Mouse (Mus musculus) ES-Bruce4 (cell line): Measurements from ENCODE around the gene Nit1. TPM values are rescaled to one million over a fixed set of nuclear protein-coding genes. Genes with fewer than 3 reads are reported as not detected.

ENCODE experiments used
- H3K27ac ChIP-seq: 2 replicates; pipeline ENCODE4 v1.5.1; 2012; ENCODE audit warnings: low read length, inconsistent platforms; ENCODE audit not compliant: insufficient read depth
- H3K27me3 ChIP-seq: 2 replicates; pipeline ENCODE4 v1.6.1; 2012; ENCODE audit warnings: mild to moderate bottlenecking, low read length, inconsistent platforms; ENCODE audit not compliant: control insufficient read depth, poor library complexity, insufficient read depth, severe bottlenecking
- H3K36me3 ChIP-seq: 2 replicates; pipeline ENCODE4 v1.6.1; 2012; ENCODE audit warnings: inconsistent platforms, mild to moderate bottlenecking, low read length, moderate library complexity; ENCODE audit not compliant: control insufficient read depth, poor library complexity, insufficient read depth, severe bottlenecking
- H3K4me1 ChIP-seq: one replicate; pipeline ENCODE4 v1.8.1; 2011; ENCODE audit warnings: low read length; ENCODE audit not compliant: control insufficient read depth, insufficient read depth
- H3K4me3 ChIP-seq: 2 replicates; pipeline ENCODE4 v1.5.1; 2011; ENCODE audit warnings: low read depth, mild to moderate bottlenecking, low read length
- H3K9ac ChIP-seq: 2 replicates; pipeline ENCODE4 v1.6.1; 2012; ENCODE audit warnings: low read depth, mild to moderate bottlenecking, inconsistent platforms; ENCODE audit not compliant: poor library complexity, severe bottlenecking
- H3K9me3 ChIP-seq: replicated peaks from 2 replicates; pipeline ENCODE4 v1.6.1; 2012; ENCODE audit warnings: mild to moderate bottlenecking, low read length, inconsistent platforms; ENCODE audit not compliant: control insufficient read depth, poor library complexity, insufficient read depth, severe bottlenecking
- CTCF ChIP-seq: IDR thresholded peaks from one replicate; pipeline ENCODE4 v1.8.1; 2011; ENCODE audit warnings: low read depth, low read length
- EP300 ChIP-seq: IDR thresholded peaks from 2 replicates; pipeline ENCODE4 v1.6.1; 2011; ENCODE audit warnings: low read depth, low read length; ENCODE audit not compliant: insufficient read depth
- POLR2A ChIP-seq: IDR thresholded peaks from one replicate; pipeline ENCODE4 v1.8.1; 2011; ENCODE audit warnings: low read length; ENCODE audit not compliant: insufficient read depth
- polyA plus RNA-seq: library from polyadenylated mRNA; stranded (reverse); fragments of >200 nt; gene quantifications from 2 replicates; pipeline ENCODE4 v1.2.4, GENCODE M21; 2011; ENCODE audit warnings: low read depth; ENCODE audit not compliant: missing spikeins, insufficient read depth, insufficient read length

Gene Nit1
- polyA plus RNA-seq, 1 experiment, result 42.9 TPM

DNA sequence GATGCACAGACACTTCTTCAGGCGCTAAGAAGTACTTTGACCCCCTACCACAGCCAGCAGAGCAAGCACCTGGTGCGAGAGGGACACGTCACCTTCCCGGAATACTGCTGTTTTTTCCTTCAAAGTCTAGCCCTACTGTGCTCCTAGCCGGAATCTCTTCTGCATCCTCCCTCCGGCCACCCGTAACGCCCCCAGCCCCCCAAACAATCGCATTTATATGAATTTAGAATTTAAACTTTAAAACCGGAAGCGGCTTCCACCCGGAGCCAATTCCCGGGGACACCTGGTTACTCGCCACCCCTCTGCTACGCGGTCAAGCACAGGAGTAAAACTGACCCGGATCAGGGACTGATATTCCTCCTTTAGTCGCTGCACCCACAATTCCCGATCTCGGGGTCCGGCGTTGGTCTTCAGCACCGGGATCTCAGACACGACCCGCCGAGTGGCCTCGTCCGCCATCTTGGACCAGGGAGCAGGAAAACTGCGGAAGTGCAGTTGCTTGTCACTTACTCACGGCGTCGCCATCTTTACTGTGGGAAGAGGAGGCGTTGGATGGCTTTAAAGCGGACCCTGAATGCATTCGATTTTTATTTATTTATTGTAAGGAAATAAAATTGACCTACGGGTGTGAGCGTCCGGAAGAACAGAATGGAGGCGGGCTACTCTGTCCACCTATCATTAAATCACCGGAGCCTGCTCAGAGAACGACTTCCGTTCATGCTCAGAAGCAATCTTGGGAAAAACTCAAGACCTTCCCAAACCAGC is 51.0 kb downstream of the Nit1 start, which contains the start of gene Ufc1:
TSS of gene Ufc1 (minus strand) at position 727 of the 765 bp plus-strand sequence.
- Histone ChIP-seq H3K4me1 (peaks cover 9% of the 10 kb centered on the region), H3K9me3 (no peaks in the 10 kb centered on the region), H3K27ac (peak within 1 kb of the TSS; percentile 94), H3K9ac (peak within 1 kb of the TSS; percentile 95), H3K36me3 (no peaks in the 10 kb centered on the region), H3K4me3 (peak within 1 kb of the TSS; percentile 100), H3K27me3 (no peaks in the 10 kb centered on the region)
- TF ChIP-seq CTCF (no peak), EP300 (no peak), POLR2A (no peak)

- Histone ChIP-seq H3K4me1 (peaks cover 8% of the 10 kb centered on the region), H3K27me3 (no peaks in the 10 kb centered on the region), H3K4me3 (peak overlapping the region; percentile 100), H3K27ac (peak overlapping the region; percentile 94), H3K36me3 (no peaks in the 10 kb centered on the region; the same call in 1 of the 2 replicates), H3K9me3 (no peaks in the 10 kb centered on the region), H3K9ac (peak overlapping the region; percentile 95)
- TF ChIP-seq CTCF (no peak), POLR2A (no peak), EP300 (no peak)
Measured at GRCm38 (mm10) chr1:171293906-171294297, 51.5 kb downstream of the Nit1 start.

DNA sequence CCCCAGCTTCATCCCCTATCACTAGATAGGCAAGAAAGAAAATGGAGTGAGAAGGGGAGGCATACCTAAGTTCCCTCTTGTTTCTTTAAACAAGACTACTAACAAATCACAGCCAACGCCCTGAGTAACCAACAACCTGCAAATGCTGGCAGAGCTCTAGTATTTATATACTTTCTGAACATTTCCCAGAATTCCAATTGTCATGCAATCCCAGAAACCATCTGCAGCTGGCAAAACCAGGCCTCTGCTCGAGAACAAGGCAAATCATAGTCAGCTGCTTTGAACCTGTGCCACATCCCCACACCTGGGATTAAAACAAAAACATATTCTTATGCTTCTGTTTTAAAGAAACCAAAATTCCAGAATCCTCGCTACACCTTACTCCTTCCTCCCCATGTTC is 52.1 kb downstream of the Nit1 start:
- Histone ChIP-seq H3K4me1 (peaks cover 6% of the 10 kb centered on the region), H3K9ac (peak overlapping the region; percentile 95; the same call in 1 of the 2 replicates), H3K27me3 (no peaks in the 10 kb centered on the region), H3K36me3 (no peaks in the 10 kb centered on the region; the same call in 1 of the 2 replicates), H3K27ac (no peak overlapping the region), H3K4me3 (no peak overlapping the region), H3K9me3 (no peaks in the 10 kb centered on the region)
- TF ChIP-seq EP300 (no peak), POLR2A (no peak), CTCF (no peak)

- H3K4me3 ChIP-seq, result no peak overlapping the region
- H3K4me1 ChIP-seq, result peaks cover 2% of the 10 kb centered on the region
- H3K27me3 ChIP-seq, result no peaks in the 10 kb centered on the region
- H3K27ac ChIP-seq, result peak overlapping the region; percentile 83
- TF ChIP-seq POLR2A (no peak), CTCF (no peak), EP300 (no peak)
- H3K9me3 ChIP-seq, result no peaks in the 10 kb centered on the region
- H3K36me3 ChIP-seq, result peaks cover 6% of the 10 kb centered on the region; the same call in 1 of the 2 replicates
- 0 out of 2 replicates have a peak overlapping the region, but pooled peaks have one; percentile 9 for H3K9ac ChIP-seq
Measured at GRCm38 (mm10) chr1:171288328-171288727, 57.1 kb downstream of the Nit1 start.

Other genes with a start within 250 kb of the Nit1 start
- gene Cfap126, start 231.7 kb downstream of the Nit1 start, polyA plus RNA-seq, result 6.4 and 7.5 TPM in 2 replicates
- gene Sdhc, start 195.0 kb downstream of the Nit1 start, polyA plus RNA-seq, result 273 and 285 TPM in 2 replicates
- 1.1 and 1.3 TPM in 2 replicates for gene Mpz, start 194.9 kb downstream of the Nit1 start, polyA plus RNA-seq
- 0.37 and 0.70 TPM in 2 replicates for gene Pcp4l1, start 149.4 kb downstream of the Nit1 start, polyA plus RNA-seq
- gene Nr1i3, start 131.7 kb downstream of the Nit1 start, polyA plus RNA-seq, result not detected in 2 replicates
- 18.3 and 25.1 TPM in 2 replicates for gene Tomm40l, start 123.1 kb downstream of the Nit1 start, polyA plus RNA-seq
- 18.0 and 19.1 TPM in 2 replicates for gene Apoa2, start 120.6 kb downstream of the Nit1 start, polyA plus RNA-seq
- 0.91 TPM in 1 of 2 replicates, not detected in the other for gene Fcer1g, start 111.3 kb downstream of the Nit1 start, polyA plus RNA-seq
- 3.5 and 4.3 TPM in 2 replicates for gene Adamts4, start 95.2 kb downstream of the Nit1 start, polyA plus RNA-seq
- 158 and 163 TPM in 2 replicates for gene Ndufs2, start 94.3 kb downstream of the Nit1 start, polyA plus RNA-seq
- gene B4galt3, start 75.3 kb downstream of the Nit1 start, polyA plus RNA-seq, result 59.7 and 64.8 TPM in 2 replicates
- gene Ppox, start 64.5 kb downstream of the Nit1 start, polyA plus RNA-seq, result 23.8 and 25.2 TPM in 2 replicates
- gene Usp21, start 57.7 kb downstream of the Nit1 start, polyA plus RNA-seq, result 48.4 and 51.2 TPM in 2 replicates
- gene Ufc1, start 50.6 kb downstream of the Nit1 start, polyA plus RNA-seq, result 59.8 and 66.0 TPM in 2 replicates
- 45.2 and 49.8 TPM in 2 replicates for gene Dedd, start 16.5 kb downstream of the Nit1 start, polyA plus RNA-seq
- gene Pfdn2, start within 50 bp of the Nit1 start, polyA plus RNA-seq, result 177 and 182 TPM in 2 replicates
- 0.52 and 0.73 TPM in 2 replicates for gene Klhdc9, start 15.2 kb upstream of the Nit1 start, polyA plus RNA-seq
- gene Nectin4, start 24.5 kb upstream of the Nit1 start, polyA plus RNA-seq, result 4.3 and 4.6 TPM in 2 replicates
- gene Arhgap30, start 43.3 kb upstream of the Nit1 start, polyA plus RNA-seq, result 0.78 and 1.1 TPM in 2 replicates
- 57.7 and 79.4 TPM in 2 replicates for gene Usf1, start 65.7 kb upstream of the Nit1 start, polyA plus RNA-seq
- 9.9 TPM in 2 replicates for gene Tstd1, start 73.2 kb upstream of the Nit1 start, polyA plus RNA-seq
- gene F11r, start 91.9 kb upstream of the Nit1 start, polyA plus RNA-seq, result 123 and 146 TPM in 2 replicates
- gene Alyref2, start 157.8 kb upstream of the Nit1 start, polyA plus RNA-seq, result 4.7 and 5.2 TPM in 2 replicates
- gene Itln1, start 189.6 kb upstream of the Nit1 start, polyA plus RNA-seq, result not detected in 2 replicates
- gene Cd244a, start 213.5 kb upstream of the Nit1 start, polyA plus RNA-seq, result not detected in 2 replicates